Mouse (Mus musculus): ENCODE data around the gene Bcl2l11. TPM values are rescaled to one million over a fixed set of nuclear protein-coding genes. Genes with fewer than 3 reads are reported as not detected.
A peak's percentile ranks its signal among the peaks of the same experiment; 100 is the strongest.

Bcl2l11 gene
- polyA plus RNA-seq, 1 experiment from 2014 or later, result 20.4 TPM

GRCm38 (mm10) chr2:128132635-128133034 is 6.8 kb downstream of the Bcl2l11 start:
- Histone ChIP-seq H3K27me3 (ENCODE audit: control insufficient read depth, insufficient read depth, low read length) (no peaks in the 10 kb centered on the region), H3K36me3 (ENCODE audit: control insufficient read depth, insufficient read depth) (peaks cover 28% of the 10 kb centered on the region), H3K9ac (ENCODE audit: low read length) (no peak overlapping the region), H3K9me3 (replicated peaks; ENCODE audit: control insufficient read depth, low read length) (no peaks in the 10 kb centered on the region), H3K4me2 (ENCODE audit: low read depth, low read length) (no peak overlapping the region), H3K27ac (ENCODE audit: low read length) (no peak overlapping the region), H3K4me3 (ENCODE audit: low read length) (no peak overlapping the region), H3K4me1 (ENCODE audit: control insufficient read depth, insufficient read depth, low read length) (peaks cover 33% of the 10 kb centered on the region)
- ATAC-seq (replicated peaks; ENCODE audit: extremely low read depth, insufficient read depth, low FRiP score), result no peak
- 72% methylated on average over 5 of the region's 5 CpGs for WGBS

- no peaks in the 10 kb centered on the region for H3K9me3 ChIP-seq (replicated peaks; ENCODE audit: control insufficient read depth, low read length)
- no peak overlapping the region for H3K27ac ChIP-seq (ENCODE audit: low read length)
- H3K4me1 ChIP-seq (ENCODE audit: control insufficient read depth, insufficient read depth, low read length), result peaks cover 31% of the 10 kb centered on the region
- H3K4me3 ChIP-seq (ENCODE audit: low read length), result no peak overlapping the region
- peaks cover 28% of the 10 kb centered on the region for H3K36me3 ChIP-seq (ENCODE audit: control insufficient read depth, insufficient read depth)
- no peak overlapping the region for H3K9ac ChIP-seq (ENCODE audit: low read length)
- H3K27me3 ChIP-seq (ENCODE audit: control insufficient read depth, insufficient read depth, low read length), result no peaks in the 10 kb centered on the region
- no peak overlapping the region for H3K4me2 ChIP-seq (ENCODE audit: low read depth, low read length)
- ATAC-seq (replicated peaks; ENCODE audit: extremely low read depth, insufficient read depth, low FRiP score), result no peak
Measured at GRCm38 (mm10) chr2:128133865-128134264, 8.0 kb downstream of the Bcl2l11 start.

GRCm38 (mm10) chr2:128134474-128134873 is 8.6 kb downstream of the Bcl2l11 start:
- H3K4me2 ChIP-seq (ENCODE audit: low read depth, low read length), result no peak overlapping the region
- 64% methylated on average over 5 of the region's 5 CpGs for WGBS

GRCm38 (mm10) chr2:128134948-128135347 is 9.1 kb downstream of the Bcl2l11 start:
- Histone ChIP-seq H3K27me3 (ENCODE audit: control insufficient read depth, insufficient read depth, low read length) (no peaks in the 10 kb centered on the region), H3K4me3 (ENCODE audit: low read length) (no peak overlapping the region), H3K27ac (ENCODE audit: low read length) (no peak overlapping the region), H3K9ac (ENCODE audit: low read length) (no peak overlapping the region), H3K4me1 (ENCODE audit: control insufficient read depth, insufficient read depth, low read length) (peaks cover 38% of the 10 kb centered on the region), H3K9me3 (replicated peaks; ENCODE audit: control insufficient read depth, low read length) (no peaks in the 10 kb centered on the region), H3K36me3 (ENCODE audit: control insufficient read depth, insufficient read depth) (peaks cover 22% of the 10 kb centered on the region), H3K4me2 (ENCODE audit: low read depth, low read length) (no peak overlapping the region)
- 80% methylated on average over 8 of the region's 8 CpGs for WGBS
- ATAC-seq (replicated peaks; ENCODE audit: extremely low read depth, insufficient read depth, low FRiP score), result no peak

More at GRCm38 (mm10) chr2:128134474-128134873, 8.6 kb downstream of the Bcl2l11 start:
- Histone ChIP-seq H3K4me1 (ENCODE audit: control insufficient read depth, insufficient read depth, low read length) (peaks cover 33% of the 10 kb centered on the region), H3K27me3 (ENCODE audit: control insufficient read depth, insufficient read depth, low read length) (no peaks in the 10 kb centered on the region), H3K9me3 (replicated peaks; ENCODE audit: control insufficient read depth, low read length) (no peaks in the 10 kb centered on the region), H3K9ac (ENCODE audit: low read length) (no peak overlapping the region), H3K4me3 (ENCODE audit: low read length) (no peak overlapping the region), H3K36me3 (ENCODE audit: control insufficient read depth, insufficient read depth) (peaks cover 27% of the 10 kb centered on the region), H3K27ac (ENCODE audit: low read length) (no peak overlapping the region)
- no peak for ATAC-seq (replicated peaks; ENCODE audit: extremely low read depth, insufficient read depth, low FRiP score)

GRCm38 (mm10) chr2:128136769-128137433 is 11.1 kb downstream of the Bcl2l11 start:
- no peak overlapping the region for H3K4me3 ChIP-seq (ENCODE audit: low read length)
- no peaks in the 10 kb centered on the region for H3K9me3 ChIP-seq (replicated peaks; ENCODE audit: control insufficient read depth, low read length)
- no peak overlapping the region for H3K4me2 ChIP-seq (ENCODE audit: low read depth, low read length)
- H3K27ac ChIP-seq (ENCODE audit: low read length), result peak overlapping the region; percentile 67
- H3K27me3 ChIP-seq (ENCODE audit: control insufficient read depth, insufficient read depth, low read length), result no peaks in the 10 kb centered on the region
- H3K9ac ChIP-seq (ENCODE audit: low read length), result peak overlapping the region; percentile 8; the same call in 1 of the 2 replicates
- ATAC-seq (replicated peaks; ENCODE audit: extremely low read depth, insufficient read depth, low FRiP score), result no peak; the same call in 1 of the 2 replicates
- H3K4me1 ChIP-seq (ENCODE audit: control insufficient read depth, insufficient read depth, low read length), result peaks cover 48% of the 10 kb centered on the region
- WGBS, result 72% methylated on average over 16 of the region's 16 CpGs
- peaks cover 7% of the 10 kb centered on the region for H3K36me3 ChIP-seq (ENCODE audit: control insufficient read depth, insufficient read depth)

GRCm38 (mm10) chr2:128137480-128138276 is 11.8 kb downstream of the Bcl2l11 start:
- peaks cover 48% of the 10 kb centered on the region for H3K4me1 ChIP-seq (ENCODE audit: control insufficient read depth, insufficient read depth, low read length)
- ATAC-seq (replicated peaks; ENCODE audit: extremely low read depth, insufficient read depth, low FRiP score), result peak; percentile 56

GRCm38 (mm10) chr2:128138924-128139323 is 13.1 kb downstream of the Bcl2l11 start:
- H3K4me2 ChIP-seq (ENCODE audit: low read depth, low read length), result no peak overlapping the region
- H3K27ac ChIP-seq (ENCODE audit: low read length), result no peak overlapping the region; the same call in 1 of the 2 replicates
- no peak for ATAC-seq (replicated peaks; ENCODE audit: extremely low read depth, insufficient read depth, low FRiP score)
- no peak overlapping the region for H3K9ac ChIP-seq (ENCODE audit: low read length)
- H3K4me1 ChIP-seq (ENCODE audit: control insufficient read depth, insufficient read depth, low read length), result peaks cover 52% of the 10 kb centered on the region
- H3K4me3 ChIP-seq (ENCODE audit: low read length), result no peak overlapping the region
- H3K36me3 ChIP-seq (ENCODE audit: control insufficient read depth, insufficient read depth), result peaks cover 10% of the 10 kb centered on the region
- 78% methylated on average over 8 of the region's 8 CpGs for WGBS
- no peaks in the 10 kb centered on the region for H3K27me3 ChIP-seq (ENCODE audit: control insufficient read depth, insufficient read depth, low read length)
- H3K9me3 ChIP-seq (replicated peaks; ENCODE audit: control insufficient read depth, low read length), result no peaks in the 10 kb centered on the region

More at GRCm38 (mm10) chr2:128137480-128138276, 11.8 kb downstream of the Bcl2l11 start:
- WGBS, result 58% methylated on average over 22 of the region's 22 CpGs
- peaks cover 7% of the 10 kb centered on the region for H3K36me3 ChIP-seq (ENCODE audit: control insufficient read depth, insufficient read depth)
- H3K4me2 ChIP-seq (ENCODE audit: low read depth, low read length), result peak overlapping the region; percentile 32; the same call in 1 of the 2 replicates
- no peak overlapping the region for H3K4me3 ChIP-seq (ENCODE audit: low read length)
- peak overlapping the region; percentile 67 for H3K27ac ChIP-seq (ENCODE audit: low read length)
- H3K9me3 ChIP-seq (replicated peaks; ENCODE audit: control insufficient read depth, low read length), result no peaks in the 10 kb centered on the region
- no peak overlapping the region for H3K9ac ChIP-seq (ENCODE audit: low read length)
- H3K27me3 ChIP-seq (ENCODE audit: control insufficient read depth, insufficient read depth, low read length), result no peaks in the 10 kb centered on the region

- Histone ChIP-seq H3K4me2 (ENCODE audit: low read depth, low read length) (no peak overlapping the region), H3K9ac (ENCODE audit: low read length) (peak overlapping the region; percentile 38; the same call in 1 of the 2 replicates), H3K27me3 (ENCODE audit: control insufficient read depth, insufficient read depth, low read length) (no peaks in the 10 kb centered on the region), H3K27ac (ENCODE audit: low read length) (peak overlapping the region; percentile 52), H3K4me3 (ENCODE audit: low read length) (no peak overlapping the region), H3K4me1 (ENCODE audit: control insufficient read depth, insufficient read depth, low read length) (peaks cover 54% of the 10 kb centered on the region), H3K9me3 (replicated peaks; ENCODE audit: control insufficient read depth, low read length) (no peaks in the 10 kb centered on the region), H3K36me3 (ENCODE audit: control insufficient read depth, insufficient read depth) (peaks cover 9% of the 10 kb centered on the region)
- no peak for ATAC-seq (replicated peaks; ENCODE audit: extremely low read depth, insufficient read depth, low FRiP score)
- 51% methylated on average over 15 of the region's 15 CpGs for WGBS
Measured at GRCm38 (mm10) chr2:128139781-128140180, 13.9 kb downstream of the Bcl2l11 start.

GRCm38 (mm10) chr2:128140183-128140582 is 14.3 kb downstream of the Bcl2l11 start:
- H3K4me1 ChIP-seq (ENCODE audit: control insufficient read depth, insufficient read depth, low read length), result peaks cover 51% of the 10 kb centered on the region
- H3K36me3 ChIP-seq (ENCODE audit: control insufficient read depth, insufficient read depth), result peaks cover 5% of the 10 kb centered on the region; the same call in 1 of the 2 replicates
- 59% methylated on average over 3 of the region's 3 CpGs for WGBS
- no peaks in the 10 kb centered on the region for H3K27me3 ChIP-seq (ENCODE audit: control insufficient read depth, insufficient read depth, low read length)
- peak overlapping the region; percentile 52 for H3K27ac ChIP-seq (ENCODE audit: low read length)
- no peak overlapping the region for H3K4me2 ChIP-seq (ENCODE audit: low read depth, low read length)
- H3K4me3 ChIP-seq (ENCODE audit: low read length), result no peak overlapping the region
- ATAC-seq (replicated peaks; ENCODE audit: extremely low read depth, insufficient read depth, low FRiP score), result no peak
- H3K9ac ChIP-seq (ENCODE audit: low read length), result peak overlapping the region; percentile 38; the same call in 1 of the 2 replicates
- no peaks in the 10 kb centered on the region for H3K9me3 ChIP-seq (replicated peaks; ENCODE audit: control insufficient read depth, low read length)

Measured in heart, embryonic 16.5 days (tissue).